Mouse (Mus musculus) heart, adult 9 months (tissue): ENCODE results near the gene Pfn1.
A peak's percentile ranks its signal among the peaks of the same experiment; 100 is the strongest.

Source experiments
- DNase-seq, 2 experiments: peaks; one replicate each; pipeline ENCODE4 v3.0.0; 2022; ENCODE audit warnings: low spot score in 2 of 2

Pfn1 gene

GRCm38 (mm10) chr11:70637764-70638163 lies 16.7 kb downstream of the Pfn1 start:
- no peak for DNase-seq

- no peak for DNase-seq
These were observed 18.8 kb downstream of the Pfn1 start for GRCm38 (mm10) chr11:70635601-70636000.

GRCm38 (mm10) chr11:70630129-70630528 lies 24.3 kb downstream of the Pfn1 start:
- no peak for DNase-seq

GRCm38 (mm10) chr11:70629557-70629956 lies 24.9 kb downstream of the Pfn1 start:
- no peak for DNase-seq

GRCm38 (mm10) chr11:70628431-70628830 lies 26.0 kb downstream of the Pfn1 start:
- no peak for DNase-seq

GRCm38 (mm10) chr11:70626877-70627276 lies 27.6 kb downstream of the Pfn1 start:
- no peak for DNase-seq

GRCm38 (mm10) chr11:70625473-70625872 lies 29.0 kb downstream of the Pfn1 start:
- no peak for DNase-seq

- no peak for DNase-seq
These were observed 31.2 kb downstream of the Pfn1 start for GRCm38 (mm10) chr11:70623053-70623742.

- no peak for DNase-seq
These were observed 32.3 kb downstream of the Pfn1 start for GRCm38 (mm10) chr11:70621972-70622814.

- DNase-seq: no peak
These were observed 35.3 kb downstream of the Pfn1 start, which contains the start of gene Chrne for GRCm38 (mm10) chr11:70619101-70619500. Gene Chrne, minus strand, starts transcription at chr11:70619216.

- no peak for DNase-seq
These were observed 38.8 kb downstream of the Pfn1 start, which contains the start of gene 4930544D05Rik for GRCm38 (mm10) chr11:70615516-70616093. Gene 4930544D05Rik, plus strand, starts transcription at chr11:70615848.

GRCm38 (mm10) chr11:70615074-70615473 lies 39.4 kb downstream of the Pfn1 start:
- DNase-seq: peak; percentile 68 to 74

GRCm38 (mm10) chr11:70612505-70612904 lies 41.9 kb downstream of the Pfn1 start:
- no peak for DNase-seq

GRCm38 (mm10) chr11:70610752-70611151 lies 43.7 kb downstream of the Pfn1 start:
- DNase-seq: no peak

GRCm38 (mm10) chr11:70608381-70609066 lies 45.9 kb downstream of the Pfn1 start:
- DNase-seq: no peak

- DNase-seq: no peak
These were observed 46.8 kb downstream of the Pfn1 start for GRCm38 (mm10) chr11:70607611-70608010.

- no peak for DNase-seq
These were observed 47.7 kb downstream of the Pfn1 start for GRCm38 (mm10) chr11:70606717-70607116.

GRCm38 (mm10) chr11:70605024-70605566 lies 49.3 kb downstream of the Pfn1 start:
- peak; percentile 47 to 77 for DNase-seq
